Mouse (Mus musculus): ENCODE data around the gene Vmn2r19. TPM values are rescaled to one million over a fixed set of nuclear protein-coding genes. Genes with fewer than 3 reads are reported as not detected.

Vmn2r19 gene
- total RNA-seq, 2 experiments from 2014 or later: not detected

Other genes with a start within 250 kb of the Vmn2r19 start
- under 1 TPM; 0.43 to 0.72 TPM for gene Clec4a2, start 201.9 kb upstream of the Vmn2r19 start, total RNA-seq (2021)
- not detected for gene Clec4b2, start 135.4 kb upstream of the Vmn2r19 start, total RNA-seq (2021)
- gene Clec4n, start 78.5 kb upstream of the Vmn2r19 start, total RNA-seq (2021): not detected
- not detected for gene Clec4d, start 46.2 kb upstream of the Vmn2r19 start, total RNA-seq (2021)
- not detected for gene Clec4e, start 18.5 kb upstream of the Vmn2r19 start, total RNA-seq (2021)
- gene Vmn2r20, start 109.8 kb downstream of the Vmn2r19 start, total RNA-seq (2021): not detected
- not detected for gene Vmn2r21, start 225.1 kb downstream of the Vmn2r19 start, total RNA-seq (2021)

Measured in gastrocnemius, postnatal 25 days (tissue).